Mouse (Mus musculus) stomach, postnatal 0 days (tissue): ENCODE measurements at regions not wholly inside any gene's neighbourhood (a gene's known extent, or its start where the extent isn't known, plus 50 kb on each side); places are given as distances from the start of the nearest gene placed in this dataset.

ENCODE experiments used
- CTCF ChIP-seq: IDR thresholded peaks from 2 replicates; pipeline ENCODE4 v1.5.1; 2016; ENCODE audit warnings: antibody characterized with exemption, low read depth, mild to moderate bottlenecking, moderate library complexity
- EP300 ChIP-seq: optimal IDR thresholded peaks from 2 replicates; pipeline ENCODE3; 2016; ENCODE audit warnings: antibody characterized with exemption

DNA sequence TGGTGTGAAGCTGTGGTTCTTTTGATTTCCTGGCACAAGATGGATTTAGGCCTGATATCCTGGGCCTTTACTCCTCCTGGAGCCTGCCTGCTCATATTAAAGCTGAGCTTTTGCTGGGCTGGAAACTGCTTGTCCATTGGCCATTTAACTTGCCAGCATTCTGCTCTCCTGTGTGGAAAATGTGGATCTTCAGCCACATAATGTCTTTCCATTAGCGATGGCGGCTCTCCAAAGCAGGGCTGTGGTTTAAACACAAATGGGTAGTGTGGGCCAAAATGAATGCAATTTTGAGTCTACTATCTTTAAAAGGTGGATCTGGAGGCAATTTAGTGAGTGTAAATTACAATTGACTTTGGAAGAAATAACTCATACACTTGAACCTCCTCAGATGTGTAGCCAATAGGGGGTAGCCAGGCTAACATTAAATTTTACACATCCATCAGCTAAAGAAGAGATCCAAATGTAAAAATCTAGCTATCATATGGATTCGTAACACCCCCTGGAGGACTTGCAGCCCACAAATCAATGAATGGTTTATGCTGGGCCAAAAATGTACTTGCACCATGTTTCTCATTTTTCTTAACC lies 281.5 kb downstream of the Sim1 start:
- TF ChIP-seq CTCF (no peak), EP300 (no peak)
